Mouse (Mus musculus) intestine, embryonic 14.5 days (tissue): Measurements from ENCODE around the gene Slc36a1. TPM values are rescaled to one million over a fixed set of nuclear protein-coding genes. Genes with fewer than 3 reads are reported as not detected.
A peak's percentile ranks its signal among the peaks of the same experiment; 100 is the strongest.

ENCODE experiments used
- ATAC-seq: fragments of 200-750 bp; cut with Nextera tagmentation; replicated peaks from 2 replicates; pipeline ENCODE4 v1.8.0; 2017; ENCODE audit warnings: low read depth, moderate number of reproducible peaks, moderate TSS enrichment, moderate library complexity; ENCODE audit not compliant: low FRiP score, low TSS enrichment
- DNase-seq: peaks from one replicate; pipeline ENCODE4 v3.0.0-alpha.2; 2018; ENCODE audit warnings: low spot score
- H3K27ac ChIP-seq: fragments of 300-500 bp; sonication (generic); 2 replicates; pipeline ENCODE4 v1.5.1; 2014; ENCODE audit warnings: low read depth, mild to moderate bottlenecking, control low read depth
- H3K27me3 ChIP-seq: fragments of 300-500 bp; sonication (generic); replicated peaks from 2 replicates; pipeline ENCODE4 v1.6.1; 2014; ENCODE audit warnings: low read length, control low read depth; ENCODE audit not compliant: control insufficient read depth, insufficient read depth
- H3K36me3 ChIP-seq: fragments of 300-500 bp; sonication (generic); 2 replicates; pipeline ENCODE4 v1.6.1; 2014; ENCODE audit warnings: low read length, control low read depth; ENCODE audit not compliant: control insufficient read depth, insufficient read depth
- H3K4me1 ChIP-seq: fragments of 300-500 bp; sonication (generic); replicated peaks from 2 replicates; pipeline ENCODE4 v1.6.1; 2014; ENCODE audit warnings: low read length, control low read depth, mixed read lengths; ENCODE audit not compliant: control insufficient read depth, insufficient read depth
- H3K4me2 ChIP-seq: fragments of 300-500 bp; sonication (generic); 2 replicates; pipeline ENCODE4 v1.6.1; 2014; ENCODE audit warnings: low read length
- H3K4me3 ChIP-seq: fragments of 300-500 bp; sonication (generic); 2 replicates; pipeline ENCODE4 v1.5.1; 2014; ENCODE audit warnings: low read depth, low read length, control low read depth, mixed read lengths
- H3K9ac ChIP-seq: fragments of 300-500 bp; sonication (generic); 2 replicates; pipeline ENCODE4 v1.6.1; 2014; ENCODE audit warnings: mild to moderate bottlenecking, low read length
- H3K9me3 ChIP-seq: fragments of 300-500 bp; sonication (generic); 2 replicates; pipeline ENCODE4 v1.6.1; 2016; ENCODE audit warnings: low read length, control low read depth; ENCODE audit not compliant: control insufficient read depth
- WGBS: fragments of 180-500 bp; shearing (Covaris S2); extraction: QIAGEN DNeasy Blood & Tissue Kit; methylation state at CpG from one replicate; pipeline ENCODE4 v1.1.7; 2014; 5-methylcytosine and 5-hydroxymethylcytosine counted together
- polyA plus RNA-seq: library from polyadenylated mRNA; unstranded; fragments of >200 nt; fragmentation: Nextera tagmentation; extraction: Ambion mirVana; gene quantifications from 2 replicates; pipeline ENCODE4 v1.2.1, GENCODE M21; 2014

The Slc36a1 gene
- polyA plus RNA-seq, 1 experiment from 2014 or later, result 2.9 TPM

DNA sequence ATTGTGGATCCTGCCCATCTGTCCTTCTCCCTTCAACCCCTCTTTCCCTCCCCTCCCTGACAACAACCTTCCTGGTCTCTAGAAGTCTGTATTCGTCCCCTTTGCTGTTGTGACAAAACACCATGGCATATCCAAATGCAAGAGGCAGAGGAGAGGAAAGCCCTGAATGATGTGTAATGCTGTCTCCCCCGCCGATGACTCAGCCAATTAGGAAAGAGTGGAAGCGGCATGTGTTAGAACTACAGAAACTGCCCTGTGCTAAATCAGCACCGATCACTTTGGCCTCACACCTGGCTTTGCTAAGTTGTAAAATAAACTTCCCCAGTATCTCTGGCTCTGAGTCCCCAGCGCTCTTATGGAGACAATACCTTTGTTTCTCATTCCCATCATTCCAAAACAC lies 7.1 kb upstream of the Slc36a1 start:
- no peak overlapping the region for H3K27ac ChIP-seq
- H3K36me3 ChIP-seq, result no peaks in the 10 kb centered on the region
- no peak overlapping the region for H3K4me3 ChIP-seq
- no peaks in the 10 kb centered on the region for H3K4me1 ChIP-seq
- H3K9ac ChIP-seq, result no peak overlapping the region
- H3K27me3 ChIP-seq, result 0 out of 2 replicates have a peak, but pooled peaks cover 2% of the 10 kb centered on the region
- ATAC-seq, result no peak
- DNase-seq, result no peak
- 56% methylated on average over 6 of the region's 6 CpGs for WGBS
- no peaks in the 10 kb centered on the region for H3K9me3 ChIP-seq
- no peak overlapping the region for H3K4me2 ChIP-seq

DNA sequence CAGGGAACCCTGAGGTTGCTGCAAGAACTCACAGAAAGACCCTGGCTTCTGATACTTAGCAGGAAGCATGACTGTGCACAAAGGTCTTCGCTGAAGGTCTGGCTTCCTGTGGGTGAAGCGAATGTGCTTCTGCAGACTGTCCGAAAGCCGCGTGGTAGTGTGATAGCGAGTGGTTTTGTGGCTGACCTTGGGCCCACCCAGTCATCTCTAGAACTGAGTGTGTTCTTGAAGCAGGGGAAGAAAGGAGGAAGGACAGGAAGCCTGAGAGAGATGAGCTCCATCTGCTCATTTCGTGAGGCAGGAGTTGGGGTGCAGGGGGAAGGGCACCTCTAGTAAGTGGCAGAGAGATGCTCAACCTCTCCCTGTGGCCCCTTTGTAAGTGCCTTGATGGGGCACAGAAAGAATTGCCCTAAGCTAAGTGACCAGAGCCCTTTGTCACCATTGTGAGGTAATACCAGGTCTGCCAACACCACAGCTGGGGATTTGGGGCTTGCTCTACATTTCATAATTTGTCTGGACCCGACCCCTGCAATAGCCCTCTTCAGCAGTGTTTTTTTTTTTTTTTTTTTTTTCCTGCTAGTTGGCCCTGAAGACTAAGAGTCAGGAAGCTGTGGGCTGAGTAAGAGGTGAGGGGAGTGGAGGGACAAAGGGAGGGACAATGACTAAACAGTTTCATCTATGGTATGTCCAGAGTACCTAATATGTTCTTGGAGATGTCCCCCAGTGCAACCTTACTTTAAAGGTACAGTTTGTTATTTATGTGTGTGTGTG lies 6.2 kb upstream of the Slc36a1 start:
- ATAC-seq, result no peak
- no peaks in the 10 kb centered on the region for H3K4me1 ChIP-seq
- H3K27me3 ChIP-seq, result 0 out of 2 replicates have a peak, but pooled peaks cover 3% of the 10 kb centered on the region
- H3K4me3 ChIP-seq, result no peak overlapping the region
- DNase-seq, result no peak
- no peak overlapping the region for H3K4me2 ChIP-seq
- 72% methylated on average over 8 of the region's 8 CpGs for WGBS
- H3K36me3 ChIP-seq, result no peaks in the 10 kb centered on the region
- H3K9me3 ChIP-seq, result no peaks in the 10 kb centered on the region
- H3K27ac ChIP-seq, result no peak overlapping the region
- H3K9ac ChIP-seq, result no peak overlapping the region

DNA sequence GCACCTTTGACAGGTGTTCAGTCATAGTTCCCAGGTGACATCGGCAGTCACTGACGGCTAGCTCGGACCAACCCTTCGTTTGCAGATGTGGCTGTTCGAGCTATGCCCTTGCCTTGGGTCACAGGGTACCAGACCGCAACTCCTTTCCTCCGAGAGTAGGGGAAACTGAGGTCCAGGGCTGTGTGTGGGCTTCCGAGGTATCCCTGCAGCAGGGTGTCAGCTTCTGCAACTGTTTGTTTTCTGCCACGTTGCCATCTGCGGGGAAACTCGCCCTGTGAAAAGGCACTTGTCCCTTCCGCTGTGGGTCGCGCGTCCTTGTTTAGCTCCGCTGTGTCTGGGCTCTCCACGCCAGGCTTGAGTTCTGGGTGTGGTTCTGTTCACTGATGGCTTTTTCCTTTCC lies 452 bp downstream of the Slc36a1 start:
- Histone ChIP-seq H3K4me2 (peak overlapping the region; percentile 95), H3K27ac (no peak overlapping the region), H3K27me3 (0 out of 2 replicates have a peak, but pooled peaks cover 3% of the 10 kb centered on the region), H3K4me1 (peaks cover 6% of the 10 kb centered on the region; the same call in 1 of the 2 replicates), H3K36me3 (no peaks in the 10 kb centered on the region), H3K4me3 (peak overlapping the region; percentile 77), H3K9me3 (no peaks in the 10 kb centered on the region), H3K9ac (peak overlapping the region; percentile 66)
- DNase-seq (no peak), ATAC-seq (no peak)
- 9% methylated on average over 17 of the region's 17 CpGs for WGBS

DNA sequence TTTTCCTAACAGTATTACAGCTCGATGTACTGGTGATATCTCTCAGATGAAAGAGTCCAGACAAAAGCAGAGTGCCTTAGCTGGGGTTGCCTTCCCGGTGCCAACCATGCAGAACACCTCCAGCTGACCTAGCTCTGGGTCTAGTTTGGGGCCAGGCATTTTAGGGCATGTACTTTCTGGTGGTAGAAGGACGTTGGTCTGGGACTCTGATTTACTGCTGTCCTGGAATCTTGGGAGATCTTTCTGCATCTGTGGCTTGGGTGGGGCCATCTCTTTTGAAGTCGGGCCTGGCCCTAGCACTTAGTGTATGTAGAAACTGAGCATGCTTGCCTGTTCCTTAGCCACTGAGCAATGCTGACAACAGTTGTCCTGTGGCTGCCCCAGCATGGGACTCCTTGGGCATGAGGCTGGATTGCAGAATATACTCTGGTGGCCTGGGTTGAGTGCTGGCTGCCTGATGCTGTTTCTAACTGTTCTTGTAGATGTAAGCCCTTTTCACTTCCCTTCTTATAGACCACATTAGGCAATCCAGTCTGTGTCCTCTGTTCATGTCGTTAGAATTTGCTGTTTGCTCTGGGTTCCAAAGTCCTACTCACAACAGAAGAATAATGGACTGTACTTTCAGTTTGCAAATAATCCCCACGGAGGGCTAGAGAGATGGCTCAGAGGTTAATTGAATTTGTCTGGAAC lies 4.0 kb downstream of the Slc36a1 start:
- ATAC-seq (no peak), DNase-seq (no peak)
- H3K27ac ChIP-seq, result no peak overlapping the region
- H3K9ac ChIP-seq, result no peak overlapping the region
- 0 out of 2 replicates have a peak, but pooled peaks cover 2% of the 10 kb centered on the region for H3K9me3 ChIP-seq
- peaks cover 6% of the 10 kb centered on the region; the same call in 1 of the 2 replicates for H3K4me1 ChIP-seq
- H3K27me3 ChIP-seq, result no peaks in the 10 kb centered on the region
- no peak overlapping the region for H3K4me3 ChIP-seq
- H3K36me3 ChIP-seq, result no peaks in the 10 kb centered on the region
- WGBS, result 53% methylated on average over 6 of the region's 6 CpGs
- no peak overlapping the region for H3K4me2 ChIP-seq

DNA sequence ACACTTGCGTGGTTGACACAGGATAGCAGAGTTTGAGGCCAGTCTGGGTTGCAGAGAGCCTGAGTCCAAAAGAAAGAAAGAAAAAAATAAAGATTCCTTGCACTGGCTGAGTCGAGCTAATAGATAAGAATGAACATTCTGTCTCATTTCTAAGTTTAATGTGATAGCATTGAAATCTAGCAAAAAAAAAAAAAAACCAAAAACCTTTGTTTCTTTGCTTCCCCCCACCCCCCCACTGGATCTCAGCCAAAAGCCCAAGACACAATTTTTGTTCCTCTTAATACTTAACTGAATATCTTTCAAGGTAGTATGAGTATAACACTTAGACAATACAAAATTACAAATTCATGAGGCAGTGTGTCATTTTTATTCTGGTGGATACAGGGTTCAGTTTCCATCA lies 4.9 kb downstream of the Slc36a1 start:
- Histone ChIP-seq H3K36me3 (no peaks in the 10 kb centered on the region), H3K4me2 (no peak overlapping the region), H3K9ac (no peak overlapping the region), H3K27ac (no peak overlapping the region), H3K27me3 (no peaks in the 10 kb centered on the region), H3K4me1 (peaks cover 6% of the 10 kb centered on the region; the same call in 1 of the 2 replicates), H3K4me3 (no peak overlapping the region), H3K9me3 (0 out of 2 replicates have a peak, but pooled peaks cover 3% of the 10 kb centered on the region)
- ATAC-seq, result no peak
- DNase-seq, result no peak
- WGBS, result 68% methylated on average over 2 of the region's 2 CpGs

DNA sequence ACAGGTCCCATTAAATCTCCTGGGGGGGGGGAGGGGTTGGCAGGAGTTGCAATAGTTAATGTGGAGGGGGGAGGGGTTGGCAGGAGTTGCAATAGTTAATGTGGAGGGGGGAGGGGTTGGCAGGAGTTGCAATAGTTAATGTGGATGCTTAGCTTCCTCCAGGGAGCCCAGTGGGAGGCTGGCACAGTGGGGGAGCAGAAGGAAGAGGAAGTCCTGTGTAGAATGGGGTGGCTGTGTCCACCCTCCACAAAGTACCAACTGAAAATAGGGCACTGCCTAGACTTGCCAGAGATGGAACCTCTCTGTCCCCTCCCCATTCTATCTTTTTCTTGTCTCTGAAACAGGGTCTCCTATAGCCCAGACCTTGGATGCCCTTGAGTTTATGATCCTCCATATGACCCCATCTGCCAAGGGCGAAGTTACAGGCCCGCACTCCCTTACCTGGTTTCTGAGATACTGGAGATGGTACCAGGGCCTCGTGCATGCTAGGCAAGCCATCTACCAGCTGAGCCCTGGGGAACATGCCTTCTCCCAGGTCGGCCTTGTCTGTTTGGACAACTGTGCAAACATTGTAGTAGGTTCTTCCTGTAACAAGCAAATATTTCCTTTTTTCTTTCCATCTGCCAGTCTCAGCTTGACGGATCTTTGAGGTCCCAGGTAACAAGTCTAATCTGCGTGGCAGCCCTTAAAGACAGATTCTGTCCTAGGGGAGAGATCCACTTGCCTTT lies 5.6 kb downstream of the Slc36a1 start:
- DNase-seq (no peak), ATAC-seq (no peak)
- Histone ChIP-seq H3K9ac (no peak overlapping the region), H3K36me3 (no peaks in the 10 kb centered on the region), H3K27me3 (no peaks in the 10 kb centered on the region), H3K4me1 (peaks cover 6% of the 10 kb centered on the region; the same call in 1 of the 2 replicates), H3K4me3 (no peak overlapping the region), H3K4me2 (no peak overlapping the region), H3K9me3 (0 out of 2 replicates have a peak, but pooled peaks cover 3% of the 10 kb centered on the region), H3K27ac (no peak overlapping the region)
- 60% methylated on average over 6 of the region's 6 CpGs for WGBS

DNA sequence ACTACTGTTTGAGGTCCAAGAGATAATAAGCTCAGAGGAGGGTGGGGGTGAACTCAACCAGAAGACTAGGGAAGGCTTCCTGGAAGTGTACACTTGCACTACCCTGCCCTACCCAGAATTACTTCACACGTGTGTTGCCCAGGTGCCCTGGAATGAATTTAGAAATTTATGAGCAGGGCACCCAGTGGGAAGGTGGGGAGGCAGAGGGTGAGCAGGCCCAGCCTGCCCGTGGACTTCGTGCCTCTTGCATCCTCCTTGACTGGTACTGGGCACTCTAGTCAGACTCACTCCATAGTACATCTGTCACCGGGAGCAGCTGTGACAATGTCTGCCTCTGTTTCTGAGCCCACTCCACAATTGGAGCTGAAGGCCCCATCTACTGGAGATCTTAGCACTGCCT lies 9.4 kb downstream of the Slc36a1 start:
- Histone ChIP-seq H3K4me3 (no peak overlapping the region), H3K4me2 (no peak overlapping the region), H3K27ac (no peak overlapping the region), H3K9ac (no peak overlapping the region), H3K27me3 (no peaks in the 10 kb centered on the region), H3K36me3 (no peaks in the 10 kb centered on the region), H3K4me1 (peaks cover 5% of the 10 kb centered on the region; the same call in 1 of the 2 replicates), H3K9me3 (0 out of 2 replicates have a peak, but pooled peaks cover 3% of the 10 kb centered on the region)
- ATAC-seq, result no peak
- WGBS, result 92% methylated on average over 4 of the region's 4 CpGs
- DNase-seq, result no peak

DNA sequence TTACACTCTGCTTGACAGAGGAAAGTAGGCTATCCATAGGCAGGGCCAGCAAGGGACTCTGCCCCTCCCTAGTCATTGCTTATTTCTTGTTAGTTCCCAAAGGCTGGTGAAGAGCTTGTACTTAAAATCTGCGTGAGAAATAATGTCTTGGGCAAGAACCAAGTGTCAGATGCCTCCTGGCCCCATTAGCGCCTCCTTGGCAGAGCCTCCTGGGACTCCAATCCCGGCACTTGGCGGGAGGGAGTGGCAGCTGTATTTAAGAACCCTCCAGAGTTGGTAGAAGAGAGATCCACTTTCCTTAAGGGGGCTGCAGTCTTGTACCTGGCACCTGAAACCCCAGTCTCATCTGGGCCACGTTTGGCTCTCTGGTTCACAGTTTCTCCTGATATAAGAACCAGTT lies 10.0 kb downstream of the Slc36a1 start:
- 81% methylated on average over 5 of the region's 5 CpGs for WGBS
- Histone ChIP-seq H3K4me1 (no peaks in the 10 kb centered on the region; the same call in 1 of the 2 replicates), H3K27me3 (no peaks in the 10 kb centered on the region), H3K27ac (no peak overlapping the region), H3K4me2 (no peak overlapping the region), H3K36me3 (0 out of 2 replicates have a peak, but pooled peaks cover 3% of the 10 kb centered on the region), H3K9ac (no peak overlapping the region), H3K9me3 (0 out of 2 replicates have a peak, but pooled peaks cover 3% of the 10 kb centered on the region), H3K4me3 (no peak overlapping the region)
- DNase-seq, result no peak
- ATAC-seq, result no peak
